29 mouse cellular contexts compared by ENCODE assay signal in the genomic region with DNA sequence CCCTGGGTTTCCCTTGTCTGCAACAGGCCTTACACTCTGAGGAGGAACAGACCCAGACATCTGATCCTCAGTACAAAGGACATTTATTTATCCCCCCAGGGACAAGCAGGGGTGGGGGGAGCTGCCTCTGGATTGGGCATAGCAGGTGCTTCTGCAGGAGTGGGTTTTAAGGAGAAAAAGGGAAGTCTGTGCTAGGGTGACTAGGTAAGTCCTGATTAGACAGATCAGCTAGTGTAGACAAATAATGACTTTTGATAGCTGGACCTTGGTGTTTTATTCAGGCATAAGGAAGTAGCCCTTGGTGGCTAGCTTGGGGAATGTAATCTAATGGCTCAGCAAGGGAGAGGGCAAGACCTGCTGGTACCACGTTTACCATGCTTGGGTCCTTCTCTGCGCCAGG. TPM values are rescaled to one million over a fixed set of nuclear protein-coding genes. Genes with fewer than 3 reads are reported as not detected.
DNase-seq lines count a peak whose midpoint lies in the region; ATAC-seq lines count a peak whose summit lies in the region.
"Had no signal": no experiment of that assay in that cellular context is flagged by ENCODE, and none has a peak within 500 bp of the region (broad histone marks: within the 10 kb centered on the region; RNA-seq: fewer than 3 reads in every experiment).

No protein-coding gene starts in this region.

- H3K4me1 ChIP-seq in midbrain, embryonic 16.5 days (ENCODE audit: control insufficient read depth, insufficient read depth, low read length): peaks cover 11% of the 10 kb centered on the region
- peaks cover 20% of the 10 kb centered on the region for H3K4me1 ChIP-seq in midbrain, embryonic 15.5 days

- H3K9ac ChIP-seq in midbrain, embryonic 16.5 days (ENCODE audit: low read depth, low read length): 0 out of 2 replicates have a peak overlapping the region, but pooled peaks have one; percentile 6
- H3K9ac ChIP-seq in midbrain, embryonic 15.5 days: no peak overlapping the region
- H3K9ac ChIP-seq: embryonic facial prominence, embryonic 15.5 days; forebrain, embryonic 13.5 days had no signal

- no peak overlapping the region for H3K4me3 ChIP-seq in midbrain, embryonic 16.5 days (ENCODE audit: low read depth, low read length)
- no peak overlapping the region for H3K4me3 ChIP-seq in midbrain, embryonic 15.5 days
- H3K4me3 ChIP-seq: embryonic facial prominence, embryonic 15.5 days; forebrain, embryonic 13.5 days; midbrain, embryonic 12.5 days had no signal

- no peak overlapping the region for H3K27ac ChIP-seq in midbrain, embryonic 16.5 days (ENCODE audit: low read length)
- no peak overlapping the region for H3K27ac ChIP-seq in midbrain, embryonic 15.5 days
- H3K27ac ChIP-seq: forebrain, embryonic 13.5 days; limb, embryonic 12.5 days; midbrain, embryonic 12.5 days had no signal

- peaks cover 16% of the 10 kb centered on the region for H3K27me3 ChIP-seq in midbrain, embryonic 16.5 days (ENCODE audit: control insufficient read depth, insufficient read depth, low read depth, low read length)
- peaks cover 20% of the 10 kb centered on the region for H3K27me3 ChIP-seq in midbrain, embryonic 15.5 days (replicated peaks)
- H3K27me3 ChIP-seq: megakaryocyte, embryonic 14.5 days had no signal

- H3K9me3 ChIP-seq in midbrain, embryonic 16.5 days (replicated peaks; ENCODE audit: control insufficient read depth, low read length, poor library complexity, severe bottlenecking): no peaks in the 10 kb centered on the region
- no peaks in the 10 kb centered on the region for H3K9me3 ChIP-seq in midbrain, embryonic 15.5 days
- H3K9me3 ChIP-seq: embryonic facial prominence, embryonic 15.5 days; forebrain, embryonic 13.5 days; hindbrain, embryonic 10.5 days; limb, embryonic 12.5 days; megakaryocyte, embryonic 14.5 days; midbrain, embryonic 12.5 days had no signal

- peak; percentile 38 for DNase-seq in cerebellum, adult 11-12 months
- peak; percentile 85 for DNase-seq in heart, adult 11 months
- no peak for DNase-seq in heart, postnatal 25 days (ENCODE audit: low spot score)
- DNase-seq in thymus, postnatal 14 days: no peak
- DNase-seq: adrenal gland, postnatal 25 days; cerebellum, adult 8-10 months; gastrocnemius, postnatal 25 days; heart, adult 18-20 months; kidney, adult 9 months; kidney, postnatal 10 days; layer of hippocampus, adult 9-11 months; lung, adult 18-20 months; lung, postnatal 4 days; retina, postnatal 1 day; right cerebral cortex, postnatal 14 days had no signal

- intact Hi-C loops in heart, postnatal 25 days (cut with DNase I): loop anchor here (2.0 to 10.0 kb wide), 2 partner anchors 66 to 576 kb away; no protein-coding TSS in a partner anchor

- no peak overlapping the region for H3K4me2 ChIP-seq in midbrain, embryonic 16.5 days (ENCODE audit: low read length)
- no peak overlapping the region for H3K4me2 ChIP-seq in midbrain, embryonic 15.5 days
- H3K4me2 ChIP-seq: forebrain, embryonic 13.5 days; heart, embryonic 11.5 days; midbrain, embryonic 12.5 days had no signal

- peaks cover 15% of the 10 kb centered on the region for H3K36me3 ChIP-seq in midbrain, embryonic 16.5 days (ENCODE audit: control insufficient read depth, insufficient read depth, low read length)
- H3K36me3 ChIP-seq in midbrain, embryonic 15.5 days (replicated peaks): peaks cover 12% of the 10 kb centered on the region

- no peak for ATAC-seq in cerebellum, adult (ENCODE audit: insufficient number of reproducible peaks, low FRiP score, low TSS enrichment)
- ATAC-seq in midbrain, embryonic 16.5 days: no peak
- no peak for ATAC-seq in midbrain, embryonic 15.5 days (replicated peaks)
- ATAC-seq: forebrain, embryonic 13.5 days; intestine, postnatal 0 days; lung, postnatal 0 days had no signal

- WGBS in midbrain, embryonic 16.5 days: 89% methylated on average over 2 of the region's 2 CpGs
- 90% methylated on average over 2 of the region's 2 CpGs for WGBS in midbrain, embryonic 15.5 days

RNA-seq across cellular contexts. Expression of a gene that starts 2.0 kb away (rescaled TPM):
- 100 to 1,000 TPM; 838 to 880 TPM for total RNA-seq in heart, postnatal 25 days (2021)
- 1,781 and 1,796 TPM in 2 replicates for polyA plus RNA-seq in midbrain, embryonic 16.5 days (2015; fragmentation: Nextera tagmentation; extraction: Ambion mirVana)
- polyA plus RNA-seq in midbrain, embryonic 15.5 days (2015; fragmentation: Nextera tagmentation; extraction: Ambion mirVana): 2,076 and 2,093 TPM in 2 replicates

RNA-seq across cellular contexts. Expression of a gene that starts 6.5 kb away (rescaled TPM):
- total RNA-seq in heart, postnatal 25 days (2021): 10 to 100 TPM; 20.7 to 21.2 TPM
- 59.7 and 65.0 TPM in 2 replicates for polyA plus RNA-seq in midbrain, embryonic 16.5 days (2015; fragmentation: Nextera tagmentation; extraction: Ambion mirVana)
- polyA plus RNA-seq in midbrain, embryonic 15.5 days (2015; fragmentation: Nextera tagmentation; extraction: Ambion mirVana): 69.2 and 69.9 TPM in 2 replicates

RNA-seq across cellular contexts. Expression of a gene that starts 6.7 kb away (rescaled TPM):
- total RNA-seq in heart, postnatal 25 days (2021): not detected
- polyA plus RNA-seq in midbrain, embryonic 16.5 days (2015; fragmentation: Nextera tagmentation; extraction: Ambion mirVana): 1.7 and 1.9 TPM in 2 replicates
- polyA plus RNA-seq in midbrain, embryonic 15.5 days (2015; fragmentation: Nextera tagmentation; extraction: Ambion mirVana): 1.9 and 2.0 TPM in 2 replicates
- total RNA-seq: adrenal gland, adult 18-20 months; gastrocnemius, postnatal 25 days; heart, adult 18-20 months; monocyte, adult 5-6 weeks had no signal

RNA-seq across cellular contexts. Expression of a gene that starts 25.5 kb away (rescaled TPM):
- 10 to 100 TPM; 46.6 to 47.7 TPM for total RNA-seq in heart, postnatal 25 days (2021)
- 167 and 182 TPM in 2 replicates for polyA plus RNA-seq in midbrain, embryonic 16.5 days (2015; fragmentation: Nextera tagmentation; extraction: Ambion mirVana)
- polyA plus RNA-seq in midbrain, embryonic 15.5 days (2015; fragmentation: Nextera tagmentation; extraction: Ambion mirVana): 173 and 180 TPM in 2 replicates

RNA-seq across cellular contexts. Expression of a gene that starts 36.2 kb away (rescaled TPM):
- total RNA-seq in heart, postnatal 25 days (2021): 1 to 10 TPM; 8.1 to 8.6 TPM
- 15.4 and 16.1 TPM in 2 replicates for polyA plus RNA-seq in midbrain, embryonic 16.5 days (2015; fragmentation: Nextera tagmentation; extraction: Ambion mirVana)
- polyA plus RNA-seq in midbrain, embryonic 15.5 days (2015; fragmentation: Nextera tagmentation; extraction: Ambion mirVana): 19.0 and 20.6 TPM in 2 replicates
- total RNA-seq: monocyte, adult 5-6 weeks had no signal

Comparison
In these comparisons a context has a peak if more than half of its experiments do, and no peak if none do; other contexts are left out.
1. DNase-seq: peak in cerebellum, adult 11-12 months (single experiment) and heart, adult 11 months (single experiment); none in heart, postnatal 25 days (single experiment) and thymus, postnatal 14 days (single experiment).